Mouse (Mus musculus): ENCODE results near the gene Pxk. TPM values are rescaled to one million over a fixed set of nuclear protein-coding genes. Genes with fewer than 3 reads are reported as not detected.
A peak's percentile ranks its signal among the peaks of the same experiment; 100 is the strongest.
"Not testable (repeated sequence)": the region's sequence is repeated elsewhere in the genome, so short reads cannot be mapped to it uniquely, and the experiment has no call there.

Pxk gene
- total and polyA plus RNA-seq, 3 experiments = 18.3 to 24.6 (median 23.1) TPM

GRCm38 (mm10) chr14:8123141-8123540 lies 25.1 kb downstream of the Pxk start:
- no peak for TF ChIP-seq POLR2A (IDR thresholded peaks at IDR 0.05; ENCODE audit: insufficient read depth, low read depth, low read length)
- TF ChIP-seq EP300 (IDR thresholded peaks at IDR 0.05; ENCODE audit: insufficient read depth, low read depth, low read length) = no peak
- TF ChIP-seq CTCF (IDR thresholded peaks at IDR 0.05) = no peak
- H3K27ac ChIP-seq = no peak overlapping the region
- H3K9ac ChIP-seq (ENCODE audit: low read depth, low read length) = no peak overlapping the region
- WGBS = 64% methylated on average over 7 of the region's 7 CpGs
- H3K36me3 ChIP-seq (ENCODE audit: control insufficient read depth, insufficient read depth, low read length) = 0 out of 2 replicates have a peak, but pooled peaks cover 2% of the 10 kb centered on the region
- no peaks in the 10 kb centered on the region for H3K27me3 ChIP-seq (ENCODE audit: control insufficient read depth, insufficient read depth, low read length)
- DNase-seq = no peak
- H3K4me3 ChIP-seq = no peak overlapping the region
- no peaks in the 10 kb centered on the region; the same call in 1 of the 2 replicates for H3K4me1 ChIP-seq (ENCODE audit: control insufficient read depth, insufficient read depth, low read length)
- intact Hi-C loops (cut with DNase I) = no loop called here
- no peaks in the 10 kb centered on the region for H3K79me2 ChIP-seq (replicated peaks; ENCODE audit: control insufficient read depth, insufficient read depth, low read length)

DNA sequence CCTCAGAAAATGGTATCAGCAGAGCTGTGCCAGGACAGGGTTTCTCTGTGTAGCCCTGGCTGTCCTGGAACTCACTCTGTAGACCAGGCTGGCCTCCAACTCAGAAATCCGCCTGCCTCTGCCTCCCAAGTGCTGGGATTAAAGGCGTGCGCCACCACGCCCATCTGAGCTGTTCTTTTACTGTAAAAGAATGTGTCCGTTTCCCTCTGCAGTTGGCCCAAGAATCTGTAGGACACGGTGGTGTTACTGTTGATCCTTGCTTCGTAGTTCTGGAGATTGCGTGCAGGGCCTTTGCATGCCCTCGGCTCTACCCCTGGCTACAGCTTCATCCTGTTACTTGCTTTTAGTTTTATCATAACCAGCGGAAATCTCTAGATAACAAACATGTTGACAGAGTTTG lies 25.6 kb downstream of the Pxk start:
- H3K4me3 ChIP-seq; H3K79me2 ChIP-seq (replicated peaks; ENCODE audit: control insufficient read depth, insufficient read depth, low read length); H3K27ac ChIP-seq; H3K27me3 ChIP-seq (ENCODE audit: control insufficient read depth, insufficient read depth, low read length); H3K9ac ChIP-seq (ENCODE audit: low read depth, low read length); H3K36me3 ChIP-seq (ENCODE audit: control insufficient read depth, insufficient read depth, low read length); DNase-seq; intact Hi-C loops (cut with DNase I); H3K4me1 ChIP-seq (ENCODE audit: control insufficient read depth, insufficient read depth, low read length): not testable (repeated sequence)
- 77% methylated on average over 10 of the region's 10 CpGs for WGBS

DNA sequence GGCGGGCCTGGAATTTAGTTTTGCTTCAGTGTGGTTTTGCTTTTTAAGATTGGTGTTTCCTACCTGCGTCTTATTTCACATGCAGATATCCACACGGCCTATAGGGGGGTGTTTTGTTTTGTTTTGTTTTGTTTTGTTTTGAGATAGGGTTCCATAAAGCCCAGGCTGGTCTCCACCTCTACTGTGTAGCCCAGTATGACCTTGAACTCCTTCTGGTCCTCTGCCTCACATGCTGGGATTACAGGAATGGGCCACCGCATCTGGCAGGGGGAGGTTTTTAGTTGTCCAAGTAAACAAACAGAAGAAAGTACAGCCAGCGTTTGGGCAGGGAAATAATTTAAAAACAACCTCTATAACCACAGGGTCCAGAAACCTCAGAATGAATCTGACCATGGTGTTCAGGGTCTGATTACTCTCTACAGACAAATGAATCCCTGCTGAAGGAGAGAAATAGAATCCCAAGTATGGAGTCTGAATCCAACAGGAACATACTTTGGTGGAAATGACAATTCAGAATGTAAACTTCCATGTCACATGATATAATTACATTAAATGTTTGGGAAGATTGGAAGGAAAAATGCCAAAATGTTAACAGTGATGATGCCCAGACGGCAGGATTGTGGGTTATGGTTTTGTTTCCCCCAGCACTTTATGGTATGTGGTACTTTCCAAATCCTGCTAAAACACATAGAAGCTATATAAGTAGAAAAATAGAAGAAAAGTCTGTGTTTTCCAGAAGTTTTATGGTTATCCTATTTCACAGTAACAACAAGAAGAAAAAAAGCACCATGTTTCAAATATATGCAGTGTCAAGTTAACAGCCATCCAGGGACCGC lies 26.3 kb downstream of the Pxk start:
- TF ChIP-seq CTCF (IDR thresholded peaks at IDR 0.05) = no peak
- no peak for TF ChIP-seq POLR2A (IDR thresholded peaks at IDR 0.05; ENCODE audit: insufficient read depth, low read depth, low read length)
- TF ChIP-seq EP300 (IDR thresholded peaks at IDR 0.05; ENCODE audit: insufficient read depth, low read depth, low read length) = no peak
- intact Hi-C loops (cut with DNase I) = no loop called here
- Histone ChIP-seq H3K36me3 (ENCODE audit: control insufficient read depth, insufficient read depth, low read length) (0 out of 2 replicates have a peak, but pooled peaks cover 2% of the 10 kb centered on the region), H3K27ac (no peak overlapping the region), H3K9ac (ENCODE audit: low read depth, low read length) (no peak overlapping the region), H3K4me3 (no peak overlapping the region), H3K79me2 (replicated peaks; ENCODE audit: control insufficient read depth, insufficient read depth, low read length) (no peaks in the 10 kb centered on the region), H3K27me3 (ENCODE audit: control insufficient read depth, insufficient read depth, low read length) (no peaks in the 10 kb centered on the region), H3K4me1 (ENCODE audit: control insufficient read depth, insufficient read depth, low read length) (no peaks in the 10 kb centered on the region; the same call in 1 of the 2 replicates)
- no peak for DNase-seq
- 76% methylated on average over 7 of the region's 7 CpGs for WGBS

DNA sequence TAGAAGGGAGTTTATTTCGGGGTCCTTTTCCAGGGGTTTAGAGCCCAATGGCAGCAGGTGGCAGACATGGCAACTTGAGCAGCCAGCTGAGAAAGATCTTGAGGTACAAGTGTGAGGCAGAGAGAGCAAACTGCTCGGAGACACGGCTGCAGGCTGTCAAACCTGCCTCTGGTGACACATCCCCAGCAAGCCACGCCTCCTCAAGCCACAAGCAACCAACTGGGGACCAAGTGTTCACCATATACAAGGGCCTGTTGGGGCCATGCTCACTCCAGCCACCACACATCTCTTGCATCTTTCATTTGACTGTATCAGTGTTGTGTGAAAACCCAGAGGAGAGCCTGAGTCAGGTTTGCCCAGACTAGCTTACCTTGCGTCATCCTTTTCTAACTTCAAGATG lies 30.0 kb downstream of the Pxk start:
- Histone ChIP-seq H3K27ac (no peak overlapping the region), H3K4me1 (ENCODE audit: control insufficient read depth, insufficient read depth, low read length) (no peaks in the 10 kb centered on the region; the same call in 1 of the 2 replicates), H3K4me3 (no peak overlapping the region), H3K36me3 (ENCODE audit: control insufficient read depth, insufficient read depth, low read length) (no peaks in the 10 kb centered on the region), H3K27me3 (ENCODE audit: control insufficient read depth, insufficient read depth, low read length) (no peaks in the 10 kb centered on the region), H3K9ac (ENCODE audit: low read depth, low read length) (no peak overlapping the region), H3K79me2 (replicated peaks; ENCODE audit: control insufficient read depth, insufficient read depth, low read length) (no peaks in the 10 kb centered on the region)
- WGBS = 76% methylated on average over 5 of the region's 5 CpGs
- intact Hi-C loops (cut with DNase I) = no loop called here
- TF ChIP-seq POLR2A (IDR thresholded peaks at IDR 0.05; ENCODE audit: insufficient read depth, low read depth, low read length) = no peak
- no peak for TF ChIP-seq EP300 (IDR thresholded peaks at IDR 0.05; ENCODE audit: insufficient read depth, low read depth, low read length)
- TF ChIP-seq CTCF (IDR thresholded peaks at IDR 0.05) = no peak
- DNase-seq = no peak

DNA sequence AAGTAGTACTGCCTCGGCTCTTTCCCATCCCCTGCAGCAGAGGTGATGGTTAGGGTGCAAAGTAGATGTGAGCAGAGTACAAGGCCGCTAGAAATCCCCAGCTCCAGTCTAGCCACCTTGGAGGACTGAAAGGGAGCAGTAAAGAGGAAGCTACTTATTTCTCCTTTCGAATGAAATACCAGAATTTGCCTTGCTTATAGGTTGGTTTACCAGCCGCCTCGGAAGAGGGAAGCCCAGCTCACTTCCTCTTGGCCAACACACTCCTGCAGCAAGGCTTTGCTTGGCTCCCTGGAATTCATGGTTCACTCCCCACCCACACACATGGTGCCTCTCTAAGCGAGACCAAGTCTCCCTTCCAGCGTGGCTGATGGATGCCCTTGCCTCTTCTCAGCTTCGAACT lies 34.8 kb downstream of the Pxk start:
- H3K27me3 ChIP-seq (ENCODE audit: control insufficient read depth, insufficient read depth, low read length) = no peaks in the 10 kb centered on the region
- H3K79me2 ChIP-seq (replicated peaks; ENCODE audit: control insufficient read depth, insufficient read depth, low read length) = no peaks in the 10 kb centered on the region
- H3K36me3 ChIP-seq (ENCODE audit: control insufficient read depth, insufficient read depth, low read length) = peaks cover 3% of the 10 kb centered on the region; the same call in 1 of the 2 replicates
- DNase-seq = peak in 1 of 2 experiments; percentile 22
- H3K4me3 ChIP-seq = no peak overlapping the region
- WGBS = 82% methylated on average over 8 of the region's 8 CpGs
- intact Hi-C loops (cut with DNase I) = no loop called here
- TF ChIP-seq EP300 (IDR thresholded peaks at IDR 0.05; ENCODE audit: insufficient read depth, low read depth, low read length) (no peak), POLR2A (IDR thresholded peaks at IDR 0.05; ENCODE audit: insufficient read depth, low read depth, low read length) (no peak), CTCF (IDR thresholded peaks at IDR 0.05) (no peak)
- H3K27ac ChIP-seq = no peak overlapping the region
- no peak overlapping the region for H3K9ac ChIP-seq (ENCODE audit: low read depth, low read length)
- H3K4me1 ChIP-seq (ENCODE audit: control insufficient read depth, insufficient read depth, low read length) = peaks cover 1% of the 10 kb centered on the region; the same call in 1 of the 2 replicates

GRCm38 (mm10) chr14:8134234-8134633 lies 36.2 kb downstream of the Pxk start:
- Histone ChIP-seq H3K27ac (peak overlapping the region; percentile 61), H3K4me1 (ENCODE audit: control insufficient read depth, insufficient read depth, low read length) (peaks cover 1% of the 10 kb centered on the region; the same call in 1 of the 2 replicates), H3K9ac (ENCODE audit: low read depth, low read length) (no peak overlapping the region), H3K27me3 (ENCODE audit: control insufficient read depth, insufficient read depth, low read length) (no peaks in the 10 kb centered on the region), H3K79me2 (replicated peaks; ENCODE audit: control insufficient read depth, insufficient read depth, low read length) (no peaks in the 10 kb centered on the region), H3K36me3 (ENCODE audit: control insufficient read depth, insufficient read depth, low read length) (peaks cover 3% of the 10 kb centered on the region; the same call in 1 of the 2 replicates), H3K4me3 (no peak overlapping the region)
- no peak for DNase-seq
- intact Hi-C loops (cut with DNase I) = no loop called here
- TF ChIP-seq POLR2A (IDR thresholded peaks at IDR 0.05; ENCODE audit: insufficient read depth, low read depth, low read length) = no peak
- no peak for TF ChIP-seq EP300 (IDR thresholded peaks at IDR 0.05; ENCODE audit: insufficient read depth, low read depth, low read length)
- TF ChIP-seq CTCF (IDR thresholded peaks at IDR 0.05) = no peak
- WGBS = 51% methylated on average over 2 of the region's 2 CpGs

Data from heart, adult 2 months (tissue).